Mouse (Mus musculus) urinary bladder, postnatal 4 days (tissue): ENCODE results near the gene Cacng8.

Source experiments
- DNase-seq, 2 experiments: peaks; one replicate each; pipeline ENCODE4 v3.0.0; 2021 to 2022; ENCODE audit warnings: low spot score in 2 of 2

The Cacng8 gene

GRCm38 (mm10) chr7:3432066-3432465 is 41.6 kb downstream of the Cacng8 start:
- DNase-seq = no peak

- DNase-seq = no peak
These were observed 47.5 kb downstream of the Cacng8 start for GRCm38 (mm10) chr7:3437941-3438340.

- no peak for DNase-seq
These were observed 49.5 kb downstream of the Cacng8 start for GRCm38 (mm10) chr7:3439984-3440383.

- no peak for DNase-seq
These were observed 50.0 kb downstream of the Cacng8 start for GRCm38 (mm10) chr7:3440526-3440925.

- DNase-seq = no peak
These were observed 52.1 kb downstream of the Cacng8 start for GRCm38 (mm10) chr7:3442476-3443062.

GRCm38 (mm10) chr7:3444678-3445077 is 54.2 kb downstream of the Cacng8 start:
- no peak for DNase-seq

GRCm38 (mm10) chr7:3446584-3446983 is 56.1 kb downstream of the Cacng8 start:
- no peak for DNase-seq

GRCm38 (mm10) chr7:3447026-3447425 is 56.5 kb downstream of the Cacng8 start:
- DNase-seq = no peak

- peak; percentile 56 to 82 for DNase-seq
These were observed 58.4 kb downstream of the Cacng8 start for GRCm38 (mm10) chr7:3448737-3449454.

GRCm38 (mm10) chr7:3450671-3451070 is 60.2 kb downstream of the Cacng8 start:
- no peak for DNase-seq

- no peak for DNase-seq
These were observed 60.7 kb downstream of the Cacng8 start for GRCm38 (mm10) chr7:3451161-3451560.

- no peak for DNase-seq
These were observed 62.5 kb downstream of the Cacng8 start for GRCm38 (mm10) chr7:3452821-3453485.

GRCm38 (mm10) chr7:3453486-3454183 is 63.2 kb downstream of the Cacng8 start:
- no peak for DNase-seq

GRCm38 (mm10) chr7:3457111-3457840 is 66.8 kb downstream of the Cacng8 start:
- no peak for DNase-seq

- DNase-seq = peak in 1 of 2 experiments; percentile 22
These were observed 67.3 kb downstream of the Cacng8 start for GRCm38 (mm10) chr7:3457841-3458217.

- DNase-seq = no peak
These were observed 69.8 kb downstream of the Cacng8 start for GRCm38 (mm10) chr7:3460261-3460660.

- no peak for DNase-seq
These were observed 72.8 kb downstream of the Cacng8 start for GRCm38 (mm10) chr7:3463306-3463705.
